Mouse (Mus musculus): ENCODE results near the gene Ablim1. TPM values are rescaled to one million over a fixed set of nuclear protein-coding genes. Genes with fewer than 3 reads are reported as not detected.

Gene Ablim1
- polyA plus RNA-seq, 1 experiment from 2014 or later, result 57.3 TPM

GRCm38 (mm10) chr19:57106031-57106430 lies 208.7 kb downstream of the Ablim1 start:
- WGBS, result 92% methylated on average over 3 of the region's 3 CpGs

GRCm38 (mm10) chr19:57105156-57105555 lies 209.6 kb downstream of the Ablim1 start:
- H3K4me1 ChIP-seq (ENCODE audit: control insufficient read depth, insufficient read depth, low read depth, low read length), result peaks cover 6% of the 10 kb centered on the region; the same call in 1 of the 2 replicates
- no peak overlapping the region for H3K4me3 ChIP-seq (ENCODE audit: low read length)
- no peaks in the 10 kb centered on the region for H3K9me3 ChIP-seq (ENCODE audit: control insufficient read depth, low read length)
- no peak overlapping the region for H3K9ac ChIP-seq (ENCODE audit: low read depth, low read length)
- H3K27ac ChIP-seq (ENCODE audit: low read depth, low read length), result no peak overlapping the region
- no peak for ATAC-seq
- H3K4me2 ChIP-seq (ENCODE audit: low read length), result no peak overlapping the region
- no peaks in the 10 kb centered on the region for H3K36me3 ChIP-seq (ENCODE audit: control insufficient read depth, insufficient read depth, low read length)
- no peaks in the 10 kb centered on the region for H3K27me3 ChIP-seq (replicated peaks; ENCODE audit: control insufficient read depth, insufficient read depth, low read length)
- 65% methylated on average over 6 of the region's 6 CpGs for WGBS

More at GRCm38 (mm10) chr19:57106031-57106430, 208.7 kb downstream of the Ablim1 start:
- Histone ChIP-seq H3K4me1 (ENCODE audit: control insufficient read depth, insufficient read depth, low read depth, low read length) (peaks cover 6% of the 10 kb centered on the region; the same call in 1 of the 2 replicates), H3K36me3 (ENCODE audit: control insufficient read depth, insufficient read depth, low read length) (no peaks in the 10 kb centered on the region), H3K4me3 (ENCODE audit: low read length) (no peak overlapping the region), H3K27me3 (replicated peaks; ENCODE audit: control insufficient read depth, insufficient read depth, low read length) (no peaks in the 10 kb centered on the region), H3K27ac (ENCODE audit: low read depth, low read length) (no peak overlapping the region), H3K4me2 (ENCODE audit: low read length) (no peak overlapping the region), H3K9ac (ENCODE audit: low read depth, low read length) (no peak overlapping the region), H3K9me3 (ENCODE audit: control insufficient read depth, low read length) (no peaks in the 10 kb centered on the region)
- no peak for ATAC-seq

- Histone ChIP-seq H3K36me3 (ENCODE audit: control insufficient read depth, insufficient read depth, low read length) (no peaks in the 10 kb centered on the region), H3K4me2 (ENCODE audit: low read length) (no peak overlapping the region), H3K4me3 (ENCODE audit: low read length) (no peak overlapping the region), H3K4me1 (ENCODE audit: control insufficient read depth, insufficient read depth, low read depth, low read length) (peaks cover 6% of the 10 kb centered on the region; the same call in 1 of the 2 replicates), H3K27ac (ENCODE audit: low read depth, low read length) (peak overlapping the region; percentile 20; the same call in 1 of the 2 replicates), H3K27me3 (replicated peaks; ENCODE audit: control insufficient read depth, insufficient read depth, low read length) (no peaks in the 10 kb centered on the region), H3K9ac (ENCODE audit: low read depth, low read length) (no peak overlapping the region), H3K9me3 (ENCODE audit: control insufficient read depth, low read length) (no peaks in the 10 kb centered on the region)
- no peak for ATAC-seq
- 71% methylated on average over 5 of the region's 5 CpGs for whole genome bisulfite sequencing
Measured at GRCm38 (mm10) chr19:57104171-57104748, 210.5 kb downstream of the Ablim1 start.

DNA sequence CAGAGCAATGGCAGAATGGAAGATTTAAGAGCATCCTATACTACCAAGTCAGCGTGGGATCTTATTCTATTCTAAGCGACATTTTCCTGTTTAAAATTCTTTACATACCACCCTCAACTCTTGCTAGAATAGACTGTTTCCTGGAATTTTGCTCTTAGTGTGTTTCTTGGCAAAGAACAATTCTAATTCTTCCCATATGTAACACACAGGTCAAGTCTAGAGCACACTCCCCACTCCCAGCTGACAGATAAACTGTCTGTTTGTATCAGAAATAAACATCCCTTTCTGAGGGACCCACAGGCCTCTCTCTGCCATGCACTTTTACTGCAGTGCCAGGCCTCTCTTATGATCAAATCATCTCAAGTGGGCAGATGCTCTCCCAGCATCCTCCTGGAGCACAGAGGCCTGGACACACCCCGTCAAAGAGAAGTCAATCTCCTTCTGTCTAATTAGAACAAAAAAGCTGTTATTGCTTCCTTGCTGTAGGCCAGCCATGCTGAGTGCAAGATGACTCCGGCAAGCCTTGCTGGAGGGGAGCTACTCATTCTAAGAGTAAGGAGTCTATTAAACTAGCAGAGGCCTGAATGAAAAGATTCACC lies 211.3 kb downstream of the Ablim1 start:
- Histone ChIP-seq H3K4me2 (ENCODE audit: low read length) (no peak overlapping the region), H3K4me1 (ENCODE audit: control insufficient read depth, insufficient read depth, low read depth, low read length) (peaks cover 6% of the 10 kb centered on the region; the same call in 1 of the 2 replicates), H3K36me3 (ENCODE audit: control insufficient read depth, insufficient read depth, low read length) (no peaks in the 10 kb centered on the region), H3K4me3 (ENCODE audit: low read length) (no peak overlapping the region), H3K27ac (ENCODE audit: low read depth, low read length) (peak overlapping the region; percentile 27; the same call in 1 of the 2 replicates), H3K9me3 (ENCODE audit: control insufficient read depth, low read length) (no peaks in the 10 kb centered on the region), H3K9ac (ENCODE audit: low read depth, low read length) (no peak overlapping the region), H3K27me3 (replicated peaks; ENCODE audit: control insufficient read depth, insufficient read depth, low read length) (no peaks in the 10 kb centered on the region)
- no peak for ATAC-seq
- 75% methylated on average over 4 of the region's 4 CpGs for WGBS

DNA sequence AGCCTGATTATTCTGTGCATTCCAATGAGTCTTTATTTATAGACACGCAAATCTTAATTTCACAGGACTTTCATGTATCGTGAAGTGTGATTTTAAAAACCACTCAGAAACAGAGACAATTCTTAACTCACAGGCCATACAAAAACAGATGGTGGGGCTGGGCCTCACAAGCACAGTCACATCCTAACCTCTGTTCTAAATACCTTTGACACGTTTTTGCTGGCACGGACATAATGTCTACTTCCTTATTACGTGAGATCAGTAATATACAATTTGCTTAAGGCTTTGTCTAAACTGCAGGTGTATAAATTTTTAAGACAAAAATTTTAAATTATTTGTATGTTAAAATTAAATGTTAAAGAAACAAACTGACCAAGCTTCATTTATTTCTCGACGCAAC lies 212.7 kb downstream of the Ablim1 start:
- Histone ChIP-seq H3K4me2 (ENCODE audit: low read length) (no peak overlapping the region), H3K9me3 (ENCODE audit: control insufficient read depth, low read length) (no peaks in the 10 kb centered on the region), H3K4me1 (ENCODE audit: control insufficient read depth, insufficient read depth, low read depth, low read length) (peaks cover 6% of the 10 kb centered on the region; the same call in 1 of the 2 replicates), H3K4me3 (ENCODE audit: low read length) (no peak overlapping the region), H3K27ac (ENCODE audit: low read depth, low read length) (no peak overlapping the region), H3K9ac (ENCODE audit: low read depth, low read length) (no peak overlapping the region), H3K36me3 (ENCODE audit: control insufficient read depth, insufficient read depth, low read length) (no peaks in the 10 kb centered on the region), H3K27me3 (replicated peaks; ENCODE audit: control insufficient read depth, insufficient read depth, low read length) (no peaks in the 10 kb centered on the region)
- 82% methylated on average over 7 of the region's 7 CpGs for WGBS
- ATAC-seq, result no peak

DNA sequence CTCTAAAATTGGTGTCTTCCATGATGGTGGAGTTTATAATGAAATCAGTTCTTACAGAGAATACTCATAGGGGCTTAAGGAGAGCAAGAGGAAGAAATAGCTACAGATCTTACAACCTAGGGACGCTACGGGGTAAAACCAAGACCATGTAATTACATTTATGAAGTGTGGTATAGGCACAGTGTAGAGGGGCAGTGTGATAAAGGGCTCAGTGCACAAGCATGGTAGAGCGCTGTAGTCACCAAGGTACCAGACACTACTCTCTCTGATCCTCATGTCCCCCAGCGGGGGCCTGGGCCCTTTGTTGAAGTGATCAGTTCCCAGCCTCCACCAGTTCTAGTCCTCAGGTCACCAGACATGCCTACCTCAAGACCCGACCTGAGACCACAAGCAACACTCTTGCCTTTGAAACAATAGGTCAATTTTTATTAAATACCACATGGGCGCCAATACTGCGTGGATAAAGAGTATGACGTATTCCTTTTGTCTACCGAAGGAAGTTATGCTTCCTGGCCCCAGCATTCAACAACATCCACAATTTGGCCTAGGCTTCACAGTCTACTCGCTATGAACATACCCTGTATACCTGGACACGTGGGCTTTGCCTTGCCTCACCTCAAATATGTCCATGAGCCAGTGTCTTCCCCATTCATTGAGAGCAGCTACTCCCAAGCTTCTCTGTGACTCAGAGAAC lies 213.8 kb downstream of the Ablim1 start:
- no peaks in the 10 kb centered on the region for H3K9me3 ChIP-seq (ENCODE audit: control insufficient read depth, low read length)
- H3K36me3 ChIP-seq (ENCODE audit: control insufficient read depth, insufficient read depth, low read length), result no peaks in the 10 kb centered on the region
- no peak overlapping the region for H3K9ac ChIP-seq (ENCODE audit: low read depth, low read length)
- peaks cover 6% of the 10 kb centered on the region; the same call in 1 of the 2 replicates for H3K4me1 ChIP-seq (ENCODE audit: control insufficient read depth, insufficient read depth, low read depth, low read length)
- no peak overlapping the region for H3K4me3 ChIP-seq (ENCODE audit: low read length)
- H3K27me3 ChIP-seq (replicated peaks; ENCODE audit: control insufficient read depth, insufficient read depth, low read length), result no peaks in the 10 kb centered on the region
- no peak for ATAC-seq
- no peak overlapping the region for H3K27ac ChIP-seq (ENCODE audit: low read depth, low read length)
- 92% methylated on average over 11 of the region's 11 CpGs for WGBS
- no peak overlapping the region for H3K4me2 ChIP-seq (ENCODE audit: low read length)

GRCm38 (mm10) chr19:57099986-57100385 lies 214.7 kb downstream of the Ablim1 start:
- Histone ChIP-seq H3K4me3 (ENCODE audit: low read length) (no peak overlapping the region), H3K4me1 (ENCODE audit: control insufficient read depth, insufficient read depth, low read depth, low read length) (peaks cover 6% of the 10 kb centered on the region; the same call in 1 of the 2 replicates), H3K27ac (ENCODE audit: low read depth, low read length) (no peak overlapping the region), H3K9me3 (ENCODE audit: control insufficient read depth, low read length) (no peaks in the 10 kb centered on the region), H3K36me3 (ENCODE audit: control insufficient read depth, insufficient read depth, low read length) (no peaks in the 10 kb centered on the region), H3K9ac (ENCODE audit: low read depth, low read length) (no peak overlapping the region), H3K27me3 (replicated peaks; ENCODE audit: control insufficient read depth, insufficient read depth, low read length) (no peaks in the 10 kb centered on the region), H3K4me2 (ENCODE audit: low read length) (no peak overlapping the region)
- ATAC-seq, result no peak
- 91% methylated on average over 9 of the region's 9 CpGs for WGBS

DNA sequence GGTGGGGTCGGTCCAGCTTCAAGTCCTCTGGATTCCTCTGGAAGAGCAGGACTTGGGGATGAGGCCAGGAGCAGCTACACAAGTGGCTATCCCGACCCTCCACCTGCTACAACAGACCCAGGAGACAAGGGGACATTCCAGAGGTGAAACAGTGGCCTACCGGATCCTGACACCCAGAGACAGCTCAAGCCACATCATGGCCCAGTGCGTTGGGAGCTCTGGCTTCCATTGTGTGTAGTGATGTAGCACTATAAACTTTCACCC lies 215.7 kb downstream of the Ablim1 start:
- no peaks in the 10 kb centered on the region for H3K9me3 ChIP-seq (ENCODE audit: control insufficient read depth, low read length)
- ATAC-seq, result no peak
- 79% methylated on average over 4 of the region's 4 CpGs for WGBS
- H3K27me3 ChIP-seq (replicated peaks; ENCODE audit: control insufficient read depth, insufficient read depth, low read length), result no peaks in the 10 kb centered on the region
- H3K27ac ChIP-seq (ENCODE audit: low read depth, low read length), result peak overlapping the region; percentile 40; the same call in 1 of the 2 replicates
- H3K9ac ChIP-seq (ENCODE audit: low read depth, low read length), result no peak overlapping the region
- peaks cover 5% of the 10 kb centered on the region; the same call in 1 of the 2 replicates for H3K4me1 ChIP-seq (ENCODE audit: control insufficient read depth, insufficient read depth, low read depth, low read length)
- no peak overlapping the region for H3K4me2 ChIP-seq (ENCODE audit: low read length)
- no peak overlapping the region for H3K4me3 ChIP-seq (ENCODE audit: low read length)
- H3K36me3 ChIP-seq (ENCODE audit: control insufficient read depth, insufficient read depth, low read length), result no peaks in the 10 kb centered on the region
